Mouse (Mus musculus): ENCODE data around the gene Rho. TPM values are rescaled to one million over a fixed set of nuclear protein-coding genes. Genes with fewer than 3 reads are reported as not detected.

Rho gene
- total RNA-seq, 2 experiments from 2014 or later = 0.70 to 1.1 TPM

GRCm38 (mm10) chr6:115914511-115915202 lies 16.9 kb upstream of the Rho start:
- no peak for DNase-seq (ENCODE audit: low spot score in 2 of 2)

GRCm38 (mm10) chr6:115915601-115916445 lies 15.7 kb upstream of the Rho start:
- no peak for DNase-seq (ENCODE audit: low spot score in 2 of 2)

GRCm38 (mm10) chr6:115916611-115917010 lies 14.9 kb upstream of the Rho start:
- no peak for DNase-seq (ENCODE audit: low spot score in 2 of 2)

GRCm38 (mm10) chr6:115918615-115919014 lies 12.9 kb upstream of the Rho start:
- DNase-seq (ENCODE audit: low spot score in 2 of 2) = no peak

- no peak for DNase-seq (ENCODE audit: low spot score in 2 of 2)
Measured at GRCm38 (mm10) chr6:115919876-115920275, 11.7 kb upstream of the Rho start.

GRCm38 (mm10) chr6:115924829-115925228 lies 6.7 kb upstream of the Rho start:
- DNase-seq (ENCODE audit: low spot score in 2 of 2) = no peak

- no peak for DNase-seq (ENCODE audit: low spot score in 2 of 2)
Measured at GRCm38 (mm10) chr6:115926416-115926815, 5.1 kb upstream of the Rho start.

GRCm38 (mm10) chr6:115927292-115928242 lies 4.0 kb upstream of the Rho start:
- DNase-seq (ENCODE audit: low spot score in 2 of 2) = no peak

- DNase-seq (ENCODE audit: low spot score in 2 of 2) = no peak
Measured at GRCm38 (mm10) chr6:115930018-115930417, 1.5 kb upstream of the Rho start.

- no peak for DNase-seq (ENCODE audit: low spot score in 2 of 2)
Measured at GRCm38 (mm10) chr6:115932391-115932790, 843 bp downstream of the Rho start.

GRCm38 (mm10) chr6:115935544-115935943 lies 4.0 kb downstream of the Rho start:
- no peak for DNase-seq (ENCODE audit: low spot score in 2 of 2)

GRCm38 (mm10) chr6:115938011-115938410 lies 6.5 kb downstream of the Rho start:
- DNase-seq (ENCODE audit: low spot score in 2 of 2) = no peak

- no peak for DNase-seq (ENCODE audit: low spot score in 2 of 2)
Measured at GRCm38 (mm10) chr6:115938798-115939197, 7.2 kb downstream of the Rho start.

- DNase-seq (ENCODE audit: low spot score in 2 of 2) = no peak
Measured at GRCm38 (mm10) chr6:115940603-115941002, 9.1 kb downstream of the Rho start.

- no peak for DNase-seq (ENCODE audit: low spot score in 2 of 2)
Measured at GRCm38 (mm10) chr6:115941128-115941527, 9.6 kb downstream of the Rho start.

GRCm38 (mm10) chr6:115943498-115944427 lies 12.2 kb downstream of the Rho start:
- DNase-seq (ENCODE audit: low spot score in 2 of 2) = no peak

GRCm38 (mm10) chr6:115944638-115945037 lies 13.1 kb downstream of the Rho start, which contains the start of gene H1foo:
TSS of gene H1foo (plus strand) at chr6:115944938.
- no peak for DNase-seq (ENCODE audit: low spot score in 2 of 2)

- no peak for DNase-seq (ENCODE audit: low spot score in 2 of 2)
Measured at GRCm38 (mm10) chr6:115945633-115946032, 14.1 kb downstream of the Rho start.

GRCm38 (mm10) chr6:115946389-115946788 lies 14.8 kb downstream of the Rho start:
- DNase-seq (ENCODE audit: low spot score in 2 of 2) = no peak

GRCm38 (mm10) chr6:115954506-115955074 lies 23.0 kb downstream of the Rho start:
- DNase-seq (ENCODE audit: low spot score in 2 of 2) = no peak
